Mouse (Mus musculus): Measurements from ENCODE around the gene Cradd. TPM values are rescaled to one million over a fixed set of nuclear protein-coding genes. Genes with fewer than 3 reads are reported as not detected.

Cradd gene
- total and polyA plus RNA-seq, 3 experiments = 1.9 to 9.0 TPM; not detected in 1

- Histone ChIP-seq H3K79me2 (ENCODE audit: control insufficient read depth, insufficient read depth, low read length, poor library complexity) (no peaks in the 10 kb centered on the region), H3K9me3 (replicated peaks; ENCODE audit: insufficient read depth, low read length) (no peaks in the 10 kb centered on the region), H3K36me3 (ENCODE audit: control insufficient read depth in 1 of 2, insufficient read depth in 2 of 2, low read length in 2 of 2) (no peaks in the 10 kb centered on the region), H3K27me3 (ENCODE audit: control insufficient read depth in 1 of 2, insufficient read depth in 2 of 2, low read length in 2 of 2) (no peaks in the 10 kb centered on the region), H3K27ac (ENCODE audit: control insufficient read depth, low read depth, low read length) (no peak overlapping the region), H3K4me1 (ENCODE audit: control insufficient read depth in 1 of 2, insufficient read depth in 2 of 2, low read length in 2 of 2) (no peaks in the 10 kb centered on the region; a peak in 1 of 4 replicates), H3K4me3 (ENCODE audit: control insufficient read depth in 1 of 2, insufficient read depth in 1 of 2, low read depth in 2 of 2, low read length in 2 of 2) (no peak overlapping the region), H3K9ac (ENCODE audit: control insufficient read depth, low read depth, low read length, poor library complexity, severe bottlenecking) (no peak overlapping the region)
- DNase-seq (ENCODE audit: low read depth, low spot score) = no peak
- TF ChIP-seq MYC (IDR thresholded peaks at IDR 0.05; ENCODE audit: low read depth, low read length) = no peak
Measured at GRCm38 (mm10) chr10:95251674-95252073, 72.3 kb downstream of the Cradd start.

- no peaks in the 10 kb centered on the region for H3K36me3 ChIP-seq (ENCODE audit: control insufficient read depth in 1 of 2, insufficient read depth in 2 of 2, low read length in 2 of 2)
- TF ChIP-seq CHD2 (IDR thresholded peaks at IDR 0.05; ENCODE audit: low read length) (no peak), UBTF (IDR thresholded peaks at IDR 0.05; ENCODE audit: borderline replicate concordance, insufficient read depth, low read depth, low read length) (no peak), KAT2A (conservative IDR thresholded peaks at IDR 0.05; ENCODE audit: low read depth, low read length) (no peak), ZC3H11A (IDR thresholded peaks at IDR 0.05; ENCODE audit: low read depth, low read length) (no peak), GATA1 (IDR thresholded peaks at IDR 0.05; ENCODE audit: low read depth, low read length) (no peak), EP300 (IDR thresholded peaks at IDR 0.05; ENCODE audit: low read depth in 1 of 2, low read length in 2 of 2) (no peak)
- H3K27me3 ChIP-seq (ENCODE audit: control insufficient read depth in 1 of 2, insufficient read depth in 2 of 2, low read length in 2 of 2) = no peaks in the 10 kb centered on the region
- no peak for DNase-seq (ENCODE audit: low read depth, low spot score)
- no peak overlapping the region for H3K9ac ChIP-seq (ENCODE audit: control insufficient read depth, low read depth, low read length, poor library complexity, severe bottlenecking)
- H3K79me2 ChIP-seq (ENCODE audit: control insufficient read depth, insufficient read depth, low read length, poor library complexity) = no peaks in the 10 kb centered on the region; the same call in 1 of the 2 replicates
- no peak overlapping the region for H3K27ac ChIP-seq (ENCODE audit: control insufficient read depth, low read depth, low read length)
- no peaks in the 10 kb centered on the region for H3K9me3 ChIP-seq (replicated peaks; ENCODE audit: insufficient read depth, low read length)
- no peak overlapping the region for H3K4me3 ChIP-seq (ENCODE audit: control insufficient read depth in 1 of 2, insufficient read depth in 1 of 2, low read depth in 2 of 2, low read length in 2 of 2)
- no peaks in the 10 kb centered on the region; a peak in 1 of 4 replicates for H3K4me1 ChIP-seq (ENCODE audit: control insufficient read depth in 1 of 2, insufficient read depth in 2 of 2, low read length in 2 of 2)
Measured at GRCm38 (mm10) chr10:95248362-95248761, 75.6 kb downstream of the Cradd start.

GRCm38 (mm10) chr10:95246696-95247095 lies 77.2 kb downstream of the Cradd start:
- no peaks in the 10 kb centered on the region for H3K36me3 ChIP-seq (ENCODE audit: control insufficient read depth in 1 of 2, insufficient read depth in 2 of 2, low read length in 2 of 2)

GRCm38 (mm10) chr10:95245680-95245982 lies 78.3 kb downstream of the Cradd start:
- no peak overlapping the region for H3K4me3 ChIP-seq (ENCODE audit: control insufficient read depth in 1 of 2, insufficient read depth in 1 of 2, low read depth in 2 of 2, low read length in 2 of 2)
- no peaks in the 10 kb centered on the region; a peak in 1 of 4 replicates for H3K4me1 ChIP-seq (ENCODE audit: control insufficient read depth in 1 of 2, insufficient read depth in 2 of 2, low read length in 2 of 2)
- no peak for DNase-seq (ENCODE audit: low read depth, low spot score)
- no peak overlapping the region for H3K27ac ChIP-seq (ENCODE audit: control insufficient read depth, low read depth, low read length)
- no peaks in the 10 kb centered on the region; the same call in 1 of the 2 replicates for H3K79me2 ChIP-seq (ENCODE audit: control insufficient read depth, insufficient read depth, low read length, poor library complexity)
- no peaks in the 10 kb centered on the region for H3K9me3 ChIP-seq (replicated peaks; ENCODE audit: insufficient read depth, low read length)
- no peak overlapping the region for H3K9ac ChIP-seq (ENCODE audit: control insufficient read depth, low read depth, low read length, poor library complexity, severe bottlenecking)
- TF ChIP-seq MYB (IDR thresholded peaks at IDR 0.05; ENCODE audit: low read depth, low read length) = no peak
- TF ChIP-seq KAT2A (conservative IDR thresholded peaks at IDR 0.05; ENCODE audit: low read depth, low read length) = no peak
- no peak for TF ChIP-seq ZMIZ1 (IDR thresholded peaks at IDR 0.05; ENCODE audit: low read depth, low read length)
- H3K36me3 ChIP-seq (ENCODE audit: control insufficient read depth in 1 of 2, insufficient read depth in 2 of 2, low read length in 2 of 2) = no peaks in the 10 kb centered on the region
- no peaks in the 10 kb centered on the region for H3K27me3 ChIP-seq (ENCODE audit: control insufficient read depth in 1 of 2, insufficient read depth in 2 of 2, low read length in 2 of 2)

More at GRCm38 (mm10) chr10:95246696-95247095, 77.2 kb downstream of the Cradd start:
- H3K27ac ChIP-seq (ENCODE audit: control insufficient read depth, low read depth, low read length) = no peak overlapping the region
- DNase-seq (ENCODE audit: low read depth, low spot score) = no peak
- TF ChIP-seq HCFC1 (IDR thresholded peaks at IDR 0.05; ENCODE audit: low read depth, low read length) = no peak
- no peak overlapping the region for H3K4me3 ChIP-seq (ENCODE audit: control insufficient read depth in 1 of 2, insufficient read depth in 1 of 2, low read depth in 2 of 2, low read length in 2 of 2)
- no peaks in the 10 kb centered on the region for H3K9me3 ChIP-seq (replicated peaks; ENCODE audit: insufficient read depth, low read length)
- H3K4me1 ChIP-seq (ENCODE audit: control insufficient read depth in 1 of 2, insufficient read depth in 2 of 2, low read length in 2 of 2) = no peaks in the 10 kb centered on the region; a peak in 1 of 4 replicates
- no peaks in the 10 kb centered on the region for H3K27me3 ChIP-seq (ENCODE audit: control insufficient read depth in 1 of 2, insufficient read depth in 2 of 2, low read length in 2 of 2)
- H3K9ac ChIP-seq (ENCODE audit: control insufficient read depth, low read depth, low read length, poor library complexity, severe bottlenecking) = no peak overlapping the region
- no peaks in the 10 kb centered on the region; the same call in 1 of the 2 replicates for H3K79me2 ChIP-seq (ENCODE audit: control insufficient read depth, insufficient read depth, low read length, poor library complexity)
